Mouse (Mus musculus): ENCODE results near the gene D230025D16Rik.
"Not testable (repeated sequence)": the region's sequence is repeated elsewhere in the genome, so short reads cannot be mapped to it uniquely, and the experiment has no call there.

Gene D230025D16Rik

DNA sequence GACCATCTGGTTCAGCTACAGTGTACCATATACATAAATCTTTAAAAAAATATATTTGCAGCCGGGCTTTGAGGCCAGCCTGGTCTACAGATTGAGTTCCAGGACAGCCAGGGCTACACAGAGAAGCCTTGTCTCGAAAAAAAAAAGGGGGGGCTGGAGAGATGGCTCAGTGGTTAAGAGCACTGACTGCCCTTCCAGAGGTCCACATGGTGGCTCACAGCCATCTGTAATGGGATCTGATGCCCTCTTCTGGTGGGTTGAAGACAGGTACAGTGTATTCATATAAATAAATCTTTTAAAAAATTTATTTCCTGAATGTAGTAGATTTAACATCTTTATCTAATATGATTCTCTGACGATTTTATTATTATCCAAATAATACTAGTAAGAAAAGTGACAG is 66.9 kb downstream of the D230025D16Rik start:
- DNase-seq (ENCODE audit: low spot score): not testable (repeated sequence)

DNA sequence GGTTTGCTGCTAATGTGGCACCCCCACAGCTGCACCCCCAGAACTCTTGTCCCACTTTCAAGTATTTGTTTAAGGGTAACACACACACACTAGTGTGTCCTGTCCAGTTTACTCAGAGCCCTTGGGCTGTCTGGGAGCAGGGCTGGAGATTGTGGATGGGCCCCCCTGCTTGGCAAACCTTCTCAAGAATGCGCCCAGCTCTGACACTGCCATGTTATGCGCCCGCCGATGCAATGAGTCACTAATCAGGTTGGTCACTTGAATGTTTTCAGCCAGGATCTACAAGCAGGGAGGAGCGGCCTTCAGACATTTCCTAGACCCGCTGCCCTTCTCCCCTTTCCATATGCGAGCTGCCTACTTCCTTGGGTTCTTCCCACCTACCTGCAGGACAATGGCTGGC is 67.5 kb downstream of the D230025D16Rik start:
- no peak for DNase-seq (ENCODE audit: low spot score)

DNA sequence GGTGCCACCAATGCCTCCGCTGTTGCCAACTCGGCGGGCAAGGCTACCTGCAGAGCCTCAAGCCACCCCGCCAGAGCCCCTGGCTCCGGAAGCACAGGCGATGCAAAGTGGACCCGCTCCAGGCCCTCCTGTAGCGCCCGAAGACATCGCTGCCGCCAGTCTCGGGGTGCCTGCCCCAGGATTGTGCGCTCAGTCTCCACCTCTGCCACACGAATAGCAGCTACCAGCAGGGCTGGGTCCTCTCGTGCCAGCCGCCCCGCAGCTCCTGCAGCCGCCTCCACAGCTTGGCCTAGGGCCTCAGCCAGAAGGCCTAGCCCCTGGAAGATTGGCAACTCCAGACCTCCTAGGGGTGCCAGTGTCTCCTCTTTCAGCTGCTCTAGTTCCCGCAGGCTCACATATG is 68.5 kb downstream of the D230025D16Rik start:
- no peak for DNase-seq (ENCODE audit: low spot score)

DNA sequence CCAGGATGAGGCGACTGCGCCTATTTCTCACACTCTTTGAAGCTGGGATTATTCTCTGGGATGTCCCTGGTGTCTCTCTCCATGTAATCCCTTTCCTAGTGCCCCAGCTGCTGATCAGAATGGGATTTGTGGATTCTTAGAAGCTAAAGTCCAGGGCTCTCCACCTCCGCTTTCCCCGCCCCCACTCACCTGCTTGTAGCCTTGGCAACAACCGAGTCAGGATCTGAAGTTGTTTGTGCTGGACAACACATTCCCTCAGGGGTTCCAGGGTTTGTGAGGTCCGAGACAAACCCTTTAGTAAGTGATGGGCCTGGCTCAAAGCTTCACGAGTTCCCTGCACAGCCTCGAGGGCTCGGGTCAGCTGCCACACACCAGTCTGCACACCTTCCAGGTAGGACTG is 69.8 kb downstream of the D230025D16Rik start:
- no peak for DNase-seq (ENCODE audit: low spot score)

DNA sequence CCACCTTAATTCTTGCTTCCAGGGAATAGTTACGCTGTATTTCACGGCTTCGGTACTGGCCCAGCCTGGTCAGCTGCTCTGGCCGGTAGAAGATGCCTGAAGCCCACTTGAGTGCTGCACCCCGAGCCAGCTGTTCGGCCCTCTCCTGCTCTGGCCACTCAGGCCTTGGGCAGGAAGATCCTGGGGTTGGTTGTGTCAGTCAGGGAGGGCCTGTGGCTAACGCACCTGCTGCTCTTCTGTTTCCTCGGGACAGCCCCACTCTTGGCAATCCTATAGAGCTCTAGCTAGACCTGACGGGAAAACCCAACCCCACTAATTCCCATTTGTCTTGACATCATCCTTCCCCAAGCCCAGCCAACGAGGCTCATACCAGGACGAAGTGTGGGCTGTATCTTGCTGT is 70.3 kb downstream of the D230025D16Rik start:
- no peak for DNase-seq (ENCODE audit: low spot score)

DNA sequence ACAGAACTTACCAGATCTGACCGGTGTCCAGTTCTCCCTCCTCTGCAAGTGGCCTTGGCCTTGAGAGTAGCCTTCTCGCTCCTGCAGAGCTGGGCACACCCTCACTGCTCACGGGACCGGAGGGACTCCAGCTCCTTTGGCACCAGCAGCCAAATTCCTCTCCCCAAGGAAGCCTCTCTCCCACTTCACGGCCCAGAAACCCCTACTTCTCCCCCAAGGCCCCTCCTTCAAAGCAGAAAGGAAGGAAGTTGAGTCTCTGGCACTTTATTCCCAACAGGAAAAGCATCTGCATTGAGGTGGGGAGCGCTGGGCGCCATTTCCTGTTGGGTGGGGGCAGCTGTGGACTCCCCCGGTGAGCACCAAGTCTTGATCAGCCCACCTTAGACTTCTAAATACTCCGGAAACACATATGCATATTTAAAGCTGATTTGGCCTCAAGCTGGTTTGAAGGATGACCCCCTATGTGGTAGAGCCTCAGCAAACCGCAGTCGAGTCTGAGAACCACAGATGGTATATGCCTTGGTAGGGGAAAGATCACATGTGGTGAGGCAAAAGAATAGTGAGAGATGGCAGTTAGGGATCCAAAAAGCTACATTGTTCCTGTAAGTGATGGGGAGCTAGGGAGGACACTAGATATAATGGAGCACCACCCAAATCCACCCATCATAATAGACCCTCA is 71.1 kb downstream of the D230025D16Rik start, which contains the start of gene Exoc3l:
Gene Exoc3l, minus strand, starts transcription at position 207 of the 679 bp plus-strand sequence.
- DNase-seq (ENCODE audit: low spot score): no peak

DNA sequence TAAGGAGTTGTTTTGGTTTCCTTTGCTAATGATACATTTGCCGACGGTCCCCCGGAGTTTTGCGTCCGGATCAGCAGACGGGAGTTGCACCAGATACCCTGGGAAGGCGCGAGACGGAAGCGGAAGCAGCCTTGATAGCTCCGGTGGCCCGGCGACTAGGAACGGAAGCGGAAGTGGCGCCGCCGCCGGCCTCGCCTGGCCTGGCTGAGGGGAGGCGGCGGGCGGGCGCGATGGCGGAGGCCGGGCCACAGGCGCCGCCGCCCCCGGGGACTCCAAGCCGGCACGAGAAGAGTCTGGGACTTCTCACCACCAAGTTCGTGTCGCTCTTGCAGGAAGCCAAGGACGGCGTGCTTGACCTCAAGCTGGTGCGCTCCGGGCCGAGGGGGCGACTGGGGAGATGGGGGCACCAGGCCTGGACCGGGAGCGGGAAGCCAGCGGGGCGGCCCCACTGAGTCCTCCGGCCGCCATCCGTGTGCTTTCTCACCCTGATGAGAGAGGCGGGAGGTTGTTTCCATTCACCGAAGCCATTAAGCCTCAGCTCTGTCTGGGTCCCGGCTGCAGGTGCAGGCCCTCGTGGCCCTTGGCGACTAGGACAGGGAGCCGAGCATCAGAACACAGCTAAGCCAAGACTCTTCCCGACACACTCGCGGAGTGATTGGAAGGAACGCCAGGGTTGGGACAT is 72.7 kb downstream of the D230025D16Rik start, which contains the start of gene E2f4:
Gene E2f4, plus strand, starts transcription at position 153 of the 682 bp plus-strand sequence.
- peak; percentile 92 for DNase-seq (ENCODE audit: low spot score)

DNA sequence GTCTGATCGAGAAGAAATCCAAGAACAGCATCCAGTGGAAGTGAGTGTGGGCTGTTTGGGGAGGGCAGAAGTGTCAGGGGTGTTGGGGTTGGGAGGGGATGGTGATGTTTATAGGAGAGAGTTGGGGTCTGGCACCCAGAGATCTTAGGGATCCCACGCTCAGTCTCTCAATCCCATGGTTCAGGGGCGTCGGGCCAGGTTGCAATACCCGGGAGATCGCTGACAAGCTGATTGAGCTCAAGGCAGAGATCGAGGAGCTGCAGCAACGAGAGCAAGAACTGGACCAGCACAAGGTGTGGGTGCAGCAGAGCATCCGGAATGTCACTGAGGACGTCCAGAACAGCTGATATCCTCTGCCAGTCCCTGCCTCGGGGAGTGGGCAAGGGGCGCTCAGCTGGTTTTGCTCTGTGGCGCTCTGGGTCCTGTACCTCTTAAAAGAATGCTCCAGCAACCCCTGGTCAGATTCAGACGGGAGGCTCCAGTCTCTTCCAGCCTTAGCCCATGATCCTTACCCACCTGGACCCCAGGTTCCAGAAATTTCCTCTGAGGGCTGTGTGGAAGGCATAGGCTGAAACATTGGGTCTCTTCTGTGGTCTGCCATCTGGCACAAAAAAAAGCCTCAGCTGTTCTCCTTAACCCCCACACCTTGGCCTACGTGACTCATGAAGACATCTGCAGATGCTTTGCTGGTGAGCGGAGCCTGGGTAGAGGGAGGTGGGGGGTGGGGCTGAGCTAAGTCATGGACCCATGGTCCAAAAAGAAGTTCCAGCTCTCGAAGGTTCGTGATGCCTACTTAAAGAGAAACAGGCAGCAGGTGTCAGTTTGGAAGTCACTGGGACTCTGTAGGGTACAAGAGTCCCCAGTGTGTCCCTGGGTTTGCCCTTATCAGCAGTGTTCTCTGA is 73.7 kb downstream of the D230025D16Rik start:
- no peak for DNase-seq (ENCODE audit: low spot score)

DNA sequence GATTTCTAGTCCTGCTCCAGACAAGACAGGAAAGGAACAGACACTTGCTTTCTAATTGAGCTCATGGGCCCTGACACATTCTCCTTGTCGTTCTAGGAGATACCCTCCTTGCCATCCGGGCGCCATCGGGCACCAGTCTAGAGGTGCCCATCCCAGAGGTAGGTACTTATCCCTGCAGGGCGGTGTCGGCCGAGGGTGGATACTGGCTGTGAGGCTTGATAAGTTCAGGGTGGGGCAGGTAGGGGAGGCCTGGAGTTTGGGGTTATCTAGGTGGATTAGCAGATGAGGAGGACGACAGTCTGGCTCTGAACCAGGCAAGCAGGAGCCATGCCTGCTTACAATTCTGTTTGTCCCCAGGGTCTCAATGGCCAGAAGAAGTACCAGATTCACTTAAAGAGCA is 75.0 kb downstream of the D230025D16Rik start:
- DNase-seq (ENCODE audit: low spot score): no peak

Measured in retina, embryonic 14.5 days (tissue).